Comparison of ENCODE assay signal across 10 mouse cellular contexts in genomic region chr11:59305821-59306215, GRCm38 (mm10). TPM values are rescaled to one million over a fixed set of nuclear protein-coding genes. Genes with fewer than 3 reads are reported as not detected.
DNase-seq lines count a peak whose midpoint lies in the region; ATAC-seq and TF ChIP-seq lines count a peak whose summit lies in the region.
"Had no signal": no experiment of that assay in that cellular context is flagged by ENCODE, and none has a peak within 500 bp of the region (broad histone marks: within the 10 kb centered on the region; RNA-seq: fewer than 3 reads in every experiment).

No protein-coding gene starts in this region.

- no peak for DNase-seq in layer of hippocampus, adult 2 months (ENCODE audit: low spot score in 2 of 2)
- no peak for DNase-seq in layer of hippocampus, adult 9-11 months
- peak; percentile 36 for DNase-seq in heart, postnatal 4 days
- DNase-seq in midbrain, embryonic 14.5 days = peak; percentile 34
- no peak for DNase-seq in cerebellum, postnatal 36 days
- DNase-seq in adrenal gland, postnatal 4 days (ENCODE audit: low spot score in 2 of 2) = no peak
- DNase-seq in layer of hippocampus, adult 18-20 months (ENCODE audit: low spot score in 2 of 2) = no peak

- H3K4me1 ChIP-seq in cortical plate, adult 2 months (ENCODE audit: control insufficient read depth, insufficient read depth, low read length) = peaks cover 2% of the 10 kb centered on the region; the same call in 1 of the 2 replicates
- H3K4me1 ChIP-seq in midbrain, embryonic 14.5 days (ENCODE audit: control insufficient read depth, insufficient read depth, low read length) = peaks cover 26% of the 10 kb centered on the region

- H3K27ac ChIP-seq in layer of hippocampus, adult 2 months = peak overlapping the region; percentile 54; the same call in 1 of the 2 replicates
- H3K27ac ChIP-seq in cortical plate, adult 2 months (ENCODE audit: insufficient read depth, low read length) = peak overlapping the region; percentile 62; the same call in 1 of the 2 replicates
- H3K27ac ChIP-seq in midbrain, embryonic 14.5 days (replicated peaks; ENCODE audit: low read depth, low read length) = no peak overlapping the region

- H3K9me3 ChIP-seq in midbrain, embryonic 14.5 days (ENCODE audit: control insufficient read depth, low read length) = no peaks in the 10 kb centered on the region

- WGBS in midbrain, embryonic 14.5 days = 3% methylated on average over 10 of the region's 10 CpGs

- no peak for ATAC-seq in midbrain, embryonic 14.5 days (ENCODE audit: low FRiP score, low TSS enrichment)

- TF ChIP-seq CTCF in layer of hippocampus, adult 2 months (conservative IDR thresholded peaks at IDR 0.05) = no peak
- no peak for TF ChIP-seq CTCF in cortical plate, adult 2 months (IDR thresholded peaks at IDR 0.05; ENCODE audit: extremely low read depth, insufficient read depth, low read length)

- no peak overlapping the region for H3K4me3 ChIP-seq in layer of hippocampus, adult 2 months
- H3K4me3 ChIP-seq in cortical plate, adult 2 months (ENCODE audit: insufficient read depth, low read length) = peak overlapping the region; percentile 68; the same call in 1 of the 2 replicates
- no peak overlapping the region for H3K4me3 ChIP-seq in midbrain, embryonic 14.5 days (replicated peaks; ENCODE audit: low read depth, low read length)

- H3K36me3 ChIP-seq in midbrain, embryonic 14.5 days (ENCODE audit: control insufficient read depth, insufficient read depth, low read length) = no peaks in the 10 kb centered on the region

- no peak overlapping the region for H3K9ac ChIP-seq in midbrain, embryonic 14.5 days (replicated peaks; ENCODE audit: low read length)

- peaks cover 79% of the 10 kb centered on the region for H3K27me3 ChIP-seq in midbrain, embryonic 14.5 days (ENCODE audit: control insufficient read depth, insufficient read depth, low read length)

- no peak for TF ChIP-seq POLR2A in cortical plate, adult 2 months (IDR thresholded peaks at IDR 0.05; ENCODE audit: extremely low read depth, insufficient read depth, low read length)

- peak overlapping the region; percentile 78 for H3K4me2 ChIP-seq in midbrain, embryonic 14.5 days (ENCODE audit: low read length)

RNA-seq across cellular contexts. Expression of gene Wnt9a, which starts 0.9 kb away (rescaled TPM):
- 1 to 10 TPM; 3.8 TPM for total RNA-seq in layer of hippocampus, adult 2 months (2021)
- polyA plus RNA-seq in cortical plate, adult 2 months (2012; rRNA removed) = 15.9 and 18.5 TPM in 2 replicates
- total RNA-seq in heart, postnatal 4 days (2021) = 1 to 10 TPM; 5.6 to 5.7 TPM
- polyA plus RNA-seq in midbrain, embryonic 14.5 days (2014; fragmentation: Nextera tagmentation; extraction: Ambion mirVana) = 1.6 and 1.7 TPM in 2 replicates
- 1 to 10 TPM; 1.9 to 2.5 TPM for total RNA-seq in adrenal gland, postnatal 4 days (2021)
- 1 to 10 TPM; 3.5 to 4.1 TPM for total RNA-seq in layer of hippocampus, adult 18-20 months (2021)
- total RNA-seq: neutrophil, adult 5-6 weeks had no signal

RNA-seq across cellular contexts. Expression of gene Wnt3a, which starts 15.3 kb away (rescaled TPM):
- under 1 TPM in 1 of 2 experiments, not detected in 1; 0.13 TPM for total RNA-seq in layer of hippocampus, adult 2 months (2021)
- polyA plus RNA-seq in cortical plate, adult 2 months (2012; rRNA removed) = 0.06 TPM in 1 of 2 replicates, not detected in the other
- total RNA-seq in heart, postnatal 4 days (2021) = not detected
- 0.43 and 0.46 TPM in 2 replicates for polyA plus RNA-seq in midbrain, embryonic 14.5 days (2014; fragmentation: Nextera tagmentation; extraction: Ambion mirVana)
- not detected for total RNA-seq in adrenal gland, postnatal 4 days (2021)
- under 1 TPM in 1 of 2 experiments, not detected in 1; 0.25 TPM for total RNA-seq in layer of hippocampus, adult 18-20 months (2021)
- total RNA-seq: layer of hippocampus, postnatal 10 days; neutrophil, adult 5-6 weeks had no signal

Comparison
In these comparisons a context has a peak if more than half of its experiments do, and no peak if none do; other contexts are left out.
1. DNase-seq: peak in heart, postnatal 4 days (single experiment) and midbrain, embryonic 14.5 days (single experiment); none in layer of hippocampus, adult 2 months (0 of 2), layer of hippocampus, adult 9-11 months (single experiment), cerebellum, postnatal 36 days (0 of 2), adrenal gland, postnatal 4 days (0 of 2) and layer of hippocampus, adult 18-20 months (0 of 2).